Mouse (Mus musculus): ENCODE measurements around the gene Nlrp6. TPM values are rescaled to one million over a fixed set of nuclear protein-coding genes. Genes with fewer than 3 reads are reported as not detected.
"Not testable (repeated sequence)": the region's sequence is repeated elsewhere in the genome, so short reads cannot be mapped to it uniquely, and the experiment has no call there.

The Nlrp6 gene
- polyA plus RNA-seq, 1 experiment, result 0.32 TPM

DNA sequence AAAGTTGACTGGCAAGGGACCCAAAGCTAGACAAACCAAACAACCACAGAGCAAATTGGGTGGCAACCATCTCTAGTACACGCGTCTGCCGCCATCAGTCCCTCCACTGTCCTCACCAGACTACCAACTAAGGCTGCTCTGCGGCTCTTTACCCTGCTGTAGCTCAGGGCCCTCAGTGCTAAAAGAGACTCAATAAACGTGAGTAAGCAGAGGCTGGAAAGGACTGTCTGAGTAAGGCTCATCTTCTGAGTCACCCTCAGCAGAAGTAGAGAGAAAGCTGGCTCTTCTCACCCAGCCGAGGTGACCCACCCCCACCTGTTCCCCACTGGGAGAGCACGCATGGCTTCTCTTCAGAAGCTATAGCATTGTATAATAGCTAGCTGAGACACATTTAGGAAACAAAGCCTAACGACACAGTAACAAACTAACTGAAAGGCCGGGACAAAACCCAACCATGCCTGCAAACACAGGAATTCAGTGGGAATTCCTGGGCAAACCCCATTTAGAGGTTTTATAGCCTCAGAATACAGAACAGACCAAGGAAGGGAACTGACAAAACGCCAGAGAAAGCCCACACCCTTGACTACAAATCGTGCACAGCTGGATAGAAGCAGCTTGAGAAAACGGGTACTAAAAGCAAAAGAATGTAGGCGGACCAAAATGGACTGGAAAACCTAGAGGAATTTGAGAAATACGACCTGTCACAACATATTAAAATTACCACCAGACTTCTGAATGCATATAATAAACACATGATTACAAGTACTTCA, 52.9 kb downstream of the Nlrp6 start:
- TF ChIP-seq CTCF (IDR thresholded peaks at IDR 0.05; ENCODE audit: borderline replicate concordance, control insufficient read depth, extremely low read depth, insufficient read depth, low read length, poor library complexity) (no peak), POLR2A (IDR thresholded peaks at IDR 0.05; ENCODE audit: control insufficient read depth, extremely low read depth, insufficient read depth, low read length, poor library complexity) (no peak)
- no peak for DNase-seq
- Histone ChIP-seq H3K4me3 (ENCODE audit: control insufficient read depth, insufficient read depth, low read length) (no peak overlapping the region), H3K4me1 (replicated peaks; ENCODE audit: control insufficient read depth, insufficient read depth, low read length) (no peaks in the 10 kb centered on the region), H3K27ac (ENCODE audit: control insufficient read depth, insufficient read depth, low read length) (no peak overlapping the region), H3K36me3 (ENCODE audit: control insufficient read depth, insufficient read depth, low read length) (no peaks in the 10 kb centered on the region), H3K27me3 (ENCODE audit: control insufficient read depth, insufficient read depth, low read length) (no peaks in the 10 kb centered on the region)
- 72% methylated on average over 14 of the region's 14 CpGs for WGBS

DNA sequence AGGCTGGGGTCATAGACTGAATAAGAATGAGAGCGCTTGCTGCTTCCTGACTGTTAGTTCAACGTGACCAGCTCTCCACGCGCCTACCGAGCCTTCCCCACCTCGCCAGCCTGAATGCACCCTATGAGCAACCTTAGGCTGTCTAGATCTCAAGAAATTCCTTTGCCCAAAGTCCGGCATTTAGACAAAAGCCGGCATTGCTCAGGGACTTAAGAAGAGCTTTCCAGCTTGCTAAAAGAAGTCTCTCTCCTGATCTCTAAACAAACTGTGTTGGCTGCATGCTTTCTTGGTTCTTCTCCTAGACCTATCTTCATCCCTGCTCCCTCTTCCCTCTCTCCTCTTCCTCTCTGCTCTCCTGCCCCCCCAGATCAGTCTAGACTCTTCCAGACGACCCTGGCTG, 54.2 kb downstream of the Nlrp6 start:
- Histone ChIP-seq H3K36me3 (ENCODE audit: control insufficient read depth, insufficient read depth, low read length) (no peaks in the 10 kb centered on the region), H3K4me3 (ENCODE audit: control insufficient read depth, insufficient read depth, low read length) (no peak overlapping the region), H3K4me1 (replicated peaks; ENCODE audit: control insufficient read depth, insufficient read depth, low read length) (no peaks in the 10 kb centered on the region), H3K27ac (ENCODE audit: control insufficient read depth, insufficient read depth, low read length) (no peak overlapping the region), H3K27me3 (ENCODE audit: control insufficient read depth, insufficient read depth, low read length) (no peaks in the 10 kb centered on the region)
- 60% methylated on average over 9 of the region's 9 CpGs for WGBS
- TF ChIP-seq POLR2A (IDR thresholded peaks at IDR 0.05; ENCODE audit: control insufficient read depth, extremely low read depth, insufficient read depth, low read length, poor library complexity) (no peak), CTCF (IDR thresholded peaks at IDR 0.05; ENCODE audit: borderline replicate concordance, control insufficient read depth, extremely low read depth, insufficient read depth, low read length, poor library complexity) (no peak)
- no peak for DNase-seq

DNA sequence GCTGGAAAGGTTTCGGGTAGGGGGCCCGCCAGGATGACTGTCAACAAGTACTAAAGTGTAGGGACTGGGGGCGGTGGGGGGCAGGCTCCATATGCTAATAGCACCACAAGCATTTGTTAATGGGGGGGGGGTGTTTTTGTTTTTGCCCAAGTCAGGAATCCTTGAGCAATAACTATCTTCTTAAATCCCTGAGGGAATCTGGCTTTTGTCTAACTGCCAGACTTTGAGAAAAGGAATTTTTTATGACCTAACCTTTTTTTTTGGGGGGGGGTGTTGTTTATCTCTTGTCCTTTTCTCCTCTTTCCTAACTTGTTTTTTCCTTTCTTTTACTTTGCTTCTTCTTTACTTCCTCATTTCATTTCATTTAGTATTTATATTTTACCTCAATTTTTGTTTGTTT, 54.8 kb downstream of the Nlrp6 start:
- WGBS, result 91% methylated on average over 3 of the region's 3 CpGs
- Histone ChIP-seq H3K4me1 (replicated peaks; ENCODE audit: control insufficient read depth, insufficient read depth, low read length) (no peaks in the 10 kb centered on the region), H3K36me3 (ENCODE audit: control insufficient read depth, insufficient read depth, low read length) (no peaks in the 10 kb centered on the region), H3K27ac (ENCODE audit: control insufficient read depth, insufficient read depth, low read length) (no peak overlapping the region), H3K4me3 (ENCODE audit: control insufficient read depth, insufficient read depth, low read length) (no peak overlapping the region), H3K27me3 (ENCODE audit: control insufficient read depth, insufficient read depth, low read length) (no peaks in the 10 kb centered on the region)
- DNase-seq, result no peak
- no peak for TF ChIP-seq CTCF (IDR thresholded peaks at IDR 0.05; ENCODE audit: borderline replicate concordance, control insufficient read depth, extremely low read depth, insufficient read depth, low read length, poor library complexity)
- no peak for TF ChIP-seq POLR2A (IDR thresholded peaks at IDR 0.05; ENCODE audit: control insufficient read depth, extremely low read depth, insufficient read depth, low read length, poor library complexity)

DNA sequence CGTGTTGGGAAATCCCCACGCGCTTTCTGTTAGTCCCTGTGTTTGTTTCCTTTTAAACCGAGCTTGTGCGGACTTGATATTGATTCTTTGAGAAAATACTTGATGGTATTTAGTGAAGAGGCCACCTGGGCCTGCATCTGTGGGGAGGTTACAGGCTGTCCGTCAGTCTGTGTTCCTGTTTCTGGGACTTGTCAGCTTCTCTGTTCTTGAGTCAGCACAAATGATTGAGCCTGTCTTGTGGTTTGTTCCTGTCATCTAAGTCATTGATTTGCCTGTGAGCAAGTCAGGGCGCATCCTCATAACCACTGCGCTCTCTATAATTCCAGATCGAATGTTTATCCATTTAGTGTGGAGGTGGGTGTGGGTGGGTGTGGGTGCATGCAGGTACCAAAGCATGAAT, 56.0 kb downstream of the Nlrp6 start:
- H3K27ac ChIP-seq (ENCODE audit: control insufficient read depth, insufficient read depth, low read length); H3K36me3 ChIP-seq (ENCODE audit: control insufficient read depth, insufficient read depth, low read length); DNase-seq; H3K4me3 ChIP-seq (ENCODE audit: control insufficient read depth, insufficient read depth, low read length); H3K4me1 ChIP-seq (replicated peaks; ENCODE audit: control insufficient read depth, insufficient read depth, low read length); H3K27me3 ChIP-seq (ENCODE audit: control insufficient read depth, insufficient read depth, low read length): not testable (repeated sequence)
- WGBS, result 62% methylated on average over 9 of the region's 9 CpGs

Other genes with a start within 250 kb of the Nlrp6 start
- not detected in 2 replicates for gene Olfr45, start 239.0 kb upstream of the Nlrp6 start, polyA plus RNA-seq (2012; rRNA removed)
- gene Olfr541, start 223.6 kb upstream of the Nlrp6 start, polyA plus RNA-seq (2012; rRNA removed), result not detected in 2 replicates
- 11.2 and 12.2 TPM in 2 replicates for gene Cyp2e1, start 157.2 kb upstream of the Nlrp6 start, polyA plus RNA-seq (2012; rRNA removed)
- 0.27 TPM in 1 of 2 replicates, not detected in the other for gene Syce1, start 133.1 kb upstream of the Nlrp6 start, polyA plus RNA-seq (2012; rRNA removed)
- gene Zfp941, start 98.7 kb upstream of the Nlrp6 start, polyA plus RNA-seq (2012; rRNA removed), result 0.04 and 0.22 TPM in 2 replicates
- 12.9 and 15.9 TPM in 2 replicates for gene Urah, start 85.9 kb upstream of the Nlrp6 start, polyA plus RNA-seq (2012; rRNA removed)
- 2.0 and 3.2 TPM in 2 replicates for gene Scgb1c1, start 75.4 kb upstream of the Nlrp6 start, polyA plus RNA-seq (2012; rRNA removed)
- 0.20 TPM in 1 of 2 replicates, not detected in the other for gene Odf3, start 73.1 kb upstream of the Nlrp6 start, polyA plus RNA-seq (2012; rRNA removed)
- gene Gm45785, start 64.6 kb upstream of the Nlrp6 start, polyA plus RNA-seq (2012; rRNA removed), result not detected in 2 replicates
- gene Ric8a, start 63.9 kb upstream of the Nlrp6 start, polyA plus RNA-seq (2012; rRNA removed), result 175 and 181 TPM in 2 replicates
- gene Bet1l, start 63.3 kb upstream of the Nlrp6 start, polyA plus RNA-seq (2012; rRNA removed), result 26.5 and 31.8 TPM in 2 replicates
- 99.7 and 100 TPM in 2 replicates for gene Psmd13, start 38.9 kb upstream of the Nlrp6 start, polyA plus RNA-seq (2012; rRNA removed)
- gene Sirt3, start 38.6 kb upstream of the Nlrp6 start, polyA plus RNA-seq (2012; rRNA removed), result 23.1 and 27.6 TPM in 2 replicates
- gene Cox8b, start 20.5 kb upstream of the Nlrp6 start, polyA plus RNA-seq (2012; rRNA removed), result 159 and 231 TPM in 2 replicates
- gene Pgghg, start 20.5 kb downstream of the Nlrp6 start, polyA plus RNA-seq (2012; rRNA removed), result 60.1 and 68.6 TPM in 2 replicates
- gene Ifitm5, start 29.4 kb downstream of the Nlrp6 start, polyA plus RNA-seq (2012; rRNA removed), result 0.43 and 0.81 TPM in 2 replicates
- gene Gm45717, start 35.0 kb downstream of the Nlrp6 start, polyA plus RNA-seq (2012; rRNA removed), result not detected in 2 replicates
- gene Ifitm2, start 35.1 kb downstream of the Nlrp6 start, polyA plus RNA-seq (2012; rRNA removed), result 207 and 296 TPM in 2 replicates
- gene Ifitm1, start 46.3 kb downstream of the Nlrp6 start, polyA plus RNA-seq (2012; rRNA removed), result 39.0 and 60.9 TPM in 2 replicates
- gene Ifitm3, start 89.9 kb downstream of the Nlrp6 start, polyA plus RNA-seq (2012; rRNA removed), result 309 and 397 TPM in 2 replicates
- 4.7 and 5.9 TPM in 2 replicates for gene Ifitm6, start 97.0 kb downstream of the Nlrp6 start, polyA plus RNA-seq (2012; rRNA removed)
- not detected in 2 replicates for gene Gm17387, start 108.2 kb downstream of the Nlrp6 start, polyA plus RNA-seq (2012; rRNA removed)
- gene B4galnt4, start 140.2 kb downstream of the Nlrp6 start, polyA plus RNA-seq (2012; rRNA removed), result 1.4 and 1.6 TPM in 2 replicates
- 46.8 and 49.9 TPM in 2 replicates for gene Pkp3, start 157.3 kb downstream of the Nlrp6 start, polyA plus RNA-seq (2012; rRNA removed)
- gene Sigirr, start 179.7 kb downstream of the Nlrp6 start, polyA plus RNA-seq (2012; rRNA removed), result 62.4 and 67.3 TPM in 2 replicates
- 1.5 and 2.9 TPM in 2 replicates for gene Ano9, start 196.9 kb downstream of the Nlrp6 start, polyA plus RNA-seq (2012; rRNA removed)
- gene Ptdss2, start 201.5 kb downstream of the Nlrp6 start, polyA plus RNA-seq (2012; rRNA removed), result 29.9 and 33.8 TPM in 2 replicates